27 mouse cellular contexts compared by ENCODE assay signal in genomic region chr3:159598875-159599274, GRCm38 (mm10). TPM values are rescaled to one million over a fixed set of nuclear protein-coding genes. Genes with fewer than 3 reads are reported as not detected.
DNase-seq lines count a peak whose midpoint lies in the region; ATAC-seq and TF ChIP-seq lines count a peak whose summit lies in the region.
"Had no signal": no experiment of that assay in that cellular context is flagged by ENCODE, and none has a peak within 500 bp of the region (broad histone marks: within the 10 kb centered on the region; RNA-seq: fewer than 3 reads in every experiment).

TSS of gene Rpe65 (plus strand) at chr3:159599175.

- H3K36me3 ChIP-seq in forebrain, embryonic 14.5 days (ENCODE audit: control insufficient read depth, insufficient read depth, low read length), result no peaks in the 10 kb centered on the region
- no peaks in the 10 kb centered on the region for H3K36me3 ChIP-seq in forebrain, postnatal 0 days (ENCODE audit: insufficient read depth)
- H3K36me3 ChIP-seq in lung, embryonic 14.5 days (ENCODE audit: insufficient read depth), result no peaks in the 10 kb centered on the region
- H3K36me3 ChIP-seq: G1E had no signal

- no peak within 1 kb of the TSS for H3K9ac ChIP-seq in forebrain, embryonic 14.5 days (ENCODE audit: low read length)
- H3K9ac ChIP-seq in forebrain, postnatal 0 days, result no peak within 1 kb of the TSS
- H3K9ac ChIP-seq in lung, embryonic 14.5 days, result no peak within 1 kb of the TSS

- no peak for TF ChIP-seq POLR2A in brain, embryonic 14.5 days (IDR thresholded peaks at IDR 0.05; ENCODE audit: borderline replicate concordance, extremely low read depth, insufficient read depth, insufficient read length, poor library complexity, severe bottlenecking)

- H3K9me3 ChIP-seq in forebrain, embryonic 14.5 days (replicated peaks; ENCODE audit: control insufficient read depth, low read length), result no peaks in the 10 kb centered on the region
- H3K9me3 ChIP-seq in forebrain, postnatal 0 days (ENCODE audit: low read length), result no peaks in the 10 kb centered on the region
- no peaks in the 10 kb centered on the region for H3K9me3 ChIP-seq in lung, embryonic 14.5 days (ENCODE audit: low read depth, low read length)
- H3K9me3 ChIP-seq: G1E had no signal

- no peaks in the 10 kb centered on the region for H3K27me3 ChIP-seq in forebrain, embryonic 14.5 days (replicated peaks; ENCODE audit: control insufficient read depth, insufficient read depth, low read length)
- H3K27me3 ChIP-seq in forebrain, postnatal 0 days (ENCODE audit: insufficient read depth, low read length), result no peaks in the 10 kb centered on the region
- no peaks in the 10 kb centered on the region for H3K27me3 ChIP-seq in lung, embryonic 14.5 days (ENCODE audit: insufficient read depth, low read length)
- H3K27me3 ChIP-seq: CH12.LX had no signal

- peak; percentile 4 for DNase-seq in forebrain, embryonic 14.5 days (ENCODE audit: low spot score)
- DNase-seq in forebrain, postnatal 0 days, result no peak
- DNase-seq in lung, embryonic 14.5 days, result peak; percentile 15
- DNase-seq in lung, postnatal 25 days (ENCODE audit: low spot score), result no peak
- peak; percentile 27 for DNase-seq in brain, embryonic 14.5 days (ENCODE audit: low read depth)
- no peak for DNase-seq in right cerebral cortex, adult 2 months (ENCODE audit: low spot score in 2 of 2)
- DNase-seq: adrenal gland, adult 2 months; adrenal gland, adult 8-10 months; adrenal gland, postnatal 10 days; adrenal gland, postnatal 14 days; adrenal gland, postnatal 25 days; adrenal gland, postnatal 36 days; B cell, adult 2 months; cerebellum, adult 11 months; cerebellum, adult 11-12 months; cerebellum, adult 18-20 months; cerebellum, adult 2 months had no signal

- WGBS in forebrain, embryonic 14.5 days, result 18% methylated on average over 1 of the region's 1 CpGs
- 17% methylated on average over 1 of the region's 1 CpGs for WGBS in forebrain, postnatal 0 days
- WGBS in lung, embryonic 14.5 days, result 51% methylated on average over 1 of the region's 1 CpGs

- H3K4me2 ChIP-seq in forebrain, embryonic 14.5 days (ENCODE audit: low read length), result no peak within 1 kb of the TSS
- H3K4me2 ChIP-seq in forebrain, postnatal 0 days (ENCODE audit: low read depth), result no peak within 1 kb of the TSS
- H3K4me2 ChIP-seq in lung, embryonic 14.5 days, result no peak within 1 kb of the TSS

- TF ChIP-seq CTCF in forebrain, postnatal 0 days (IDR thresholded peaks at IDR 0.05; ENCODE audit: low read depth), result no peak
- TF ChIP-seq CTCF in lung, embryonic 14.5 days (IDR thresholded peaks at IDR 0.05; ENCODE audit: low read depth), result no peak
- TF ChIP-seq CTCF in brain, embryonic 14.5 days (IDR thresholded peaks at IDR 0.05; ENCODE audit: borderline replicate concordance, extremely low read depth, insufficient read depth, insufficient read length), result no peak

- no peak for ATAC-seq in forebrain, embryonic 14.5 days
- ATAC-seq in forebrain, postnatal 0 days, result no peak
- no peak for ATAC-seq in lung, embryonic 14.5 days (ENCODE audit: insufficient read depth)
- ATAC-seq: activated CD4-positive, CD25-positive, alpha-beta regulatory T cell, adult 4 months; CD4-positive, CD25-positive, alpha-beta regulatory T cell, adult 4 months; Patski had no signal

- H3K27ac ChIP-seq in forebrain, embryonic 14.5 days (ENCODE audit: low read depth, low read length), result no peak within 1 kb of the TSS
- no peak within 1 kb of the TSS for H3K27ac ChIP-seq in forebrain, postnatal 0 days (ENCODE audit: low read depth, low read length)
- no peak within 1 kb of the TSS for H3K27ac ChIP-seq in lung, embryonic 14.5 days (ENCODE audit: low read depth)

- H3K4me3 ChIP-seq in forebrain, embryonic 14.5 days (ENCODE audit: low read depth, low read length), result no peak within 1 kb of the TSS
- no peak within 1 kb of the TSS for H3K4me3 ChIP-seq in forebrain, postnatal 0 days (ENCODE audit: low read depth, low read length)
- H3K4me3 ChIP-seq in lung, embryonic 14.5 days (ENCODE audit: low read depth, low read length), result no peak within 1 kb of the TSS

- no peaks in the 10 kb centered on the region for H3K4me1 ChIP-seq in forebrain, embryonic 14.5 days (ENCODE audit: control insufficient read depth, insufficient read depth, low read length)
- H3K4me1 ChIP-seq in forebrain, postnatal 0 days (ENCODE audit: insufficient read depth), result no peaks in the 10 kb centered on the region
- no peaks in the 10 kb centered on the region for H3K4me1 ChIP-seq in lung, embryonic 14.5 days (ENCODE audit: insufficient read depth)

RNA-seq across cellular contexts. Expression of gene Rpe65, which starts in this region (rescaled TPM):
- polyA plus RNA-seq in forebrain, embryonic 14.5 days (2014; fragmentation: Nextera tagmentation; extraction: Ambion mirVana), result not detected in 2 replicates
- total RNA-seq in forebrain, postnatal 0 days (2014; rRNA removed), result not detected in 2 replicates
- not detected in 2 replicates for polyA plus RNA-seq in forebrain, postnatal 0 days (2015; fragmentation: Nextera tagmentation; extraction: Ambion mirVana)
- polyA plus RNA-seq in lung, embryonic 14.5 days (2014; fragmentation: Nextera tagmentation; extraction: Ambion mirVana), result not detected in 2 replicates
- not detected in 2 replicates for polyA plus RNA-seq in brain, embryonic 14.5 days (2012; rRNA removed)
- total RNA-seq: adrenal gland, adult 18-20 months; adrenal gland, adult 2 months; adrenal gland, adult 8-10 months; adrenal gland, postnatal 10 days; adrenal gland, postnatal 14 days; adrenal gland, postnatal 25 days; adrenal gland, postnatal 36 days; adrenal gland, postnatal 4 days; CH12.LX; ES-E14; G1E; MEL had no signal
- polyA plus RNA-seq: activated CD4-positive, CD25-positive, alpha-beta regulatory T cell, adult 4 months; adrenal gland, adult 2 months; C2C12; CD4-positive, CD25-positive, alpha-beta regulatory T cell, adult 4 months; G1E; Patski had no signal

Comparison
In these comparisons a context has a peak if more than half of its experiments do, and no peak if none do; other contexts are left out.
1. Peak in DNase-seq in forebrain, embryonic 14.5 days; RNA of the gene not detected or under 1 TPM.
2. Peak in DNase-seq in lung, embryonic 14.5 days; RNA of the gene not detected or under 1 TPM.
3. Peak in DNase-seq in brain, embryonic 14.5 days; RNA of the gene not detected or under 1 TPM.